Comparison of ENCODE assay signal across 27 mouse cellular contexts in genomic region chr2:158386072-158386471, GRCm38 (mm10). TPM values are rescaled to one million over a fixed set of nuclear protein-coding genes. Genes with fewer than 3 reads are reported as not detected.
DNase-seq lines count a peak whose midpoint lies in the region; TF ChIP-seq lines count a peak whose summit lies in the region.
"Had no signal": no experiment of that assay in that cellular context is flagged by ENCODE, and none has a peak within 500 bp of the region (broad histone marks: within the 10 kb centered on the region; RNA-seq: fewer than 3 reads in every experiment).

No protein-coding gene starts in this region.

- peak; percentile 65 for DNase-seq in heart, embryonic 10.5 days (ENCODE audit: low spot score)
- no peak for DNase-seq in heart, adult 8-10 months (ENCODE audit: low spot score)
- DNase-seq in ES-CJ7 (ENCODE audit: low read depth, low spot score) (peak; percentile 62), R1 (ENCODE audit: low read depth, low spot score) (peak; percentile 65)
- no peak for DNase-seq in testis, postnatal 10 days (ENCODE audit: low spot score)
- DNase-seq in gastrocnemius, adult 18-20 months (ENCODE audit: low spot score) = no peak
- DNase-seq: adrenal gland, postnatal 10 days; cerebellum, adult 11 months; cerebellum, adult 9-10 months; cerebellum, postnatal 36 days; gastrocnemius, adult 2 months; heart, adult 2 months; heart, postnatal 14 days; kidney, postnatal 25 days; lung, postnatal 36 days; right cerebral cortex, postnatal 25 days; thymus, adult 2 months; thymus, postnatal 36 days had no signal

- H3K36me3 ChIP-seq in heart, embryonic 10.5 days = no peaks in the 10 kb centered on the region
- H3K36me3 ChIP-seq: hindbrain, embryonic 10.5 days; limb, embryonic 12.5 days; liver, embryonic 15.5 days; lung, embryonic 15.5 days had no signal

- no peak for TF ChIP-seq CTCF in olfactory bulb, adult 2 months (IDR thresholded peaks at IDR 0.05; ENCODE audit: insufficient read depth, low read depth, low read length)

- no peak overlapping the region for H3K4me3 ChIP-seq in heart, embryonic 10.5 days
- no peak overlapping the region for H3K4me3 ChIP-seq in olfactory bulb, adult 2 months (ENCODE audit: insufficient read depth, low read depth, low read length)
- H3K4me3 ChIP-seq: forebrain, embryonic 13.5 days; gastrocnemius, adult 2 months; heart, adult 2 months; hindbrain, embryonic 10.5 days; limb, embryonic 12.5 days; liver, embryonic 15.5 days; lung, embryonic 15.5 days; megakaryocyte, embryonic 14.5 days; midbrain, embryonic 13.5 days; neural tube, embryonic 13.5 days had no signal

- H3K27ac ChIP-seq in heart, embryonic 10.5 days = no peak overlapping the region
- H3K27ac ChIP-seq in olfactory bulb, adult 2 months (ENCODE audit: insufficient read depth, low read depth, low read length) = no peak overlapping the region
- H3K27ac ChIP-seq: forebrain, embryonic 13.5 days; gastrocnemius, adult 2 months; heart, adult 2 months; hindbrain, embryonic 10.5 days; limb, embryonic 12.5 days; liver, embryonic 15.5 days; lung, embryonic 15.5 days; midbrain, embryonic 13.5 days; neural tube, embryonic 13.5 days had no signal

- no peaks in the 10 kb centered on the region for H3K9me3 ChIP-seq in heart, embryonic 10.5 days
- H3K9me3 ChIP-seq: forebrain, embryonic 13.5 days; hindbrain, embryonic 10.5 days; limb, embryonic 12.5 days; liver, embryonic 15.5 days; lung, embryonic 15.5 days; megakaryocyte, embryonic 14.5 days; midbrain, embryonic 13.5 days; neural tube, embryonic 13.5 days had no signal

- TF ChIP-seq POLR2A in olfactory bulb, adult 2 months (IDR thresholded peaks at IDR 0.05; ENCODE audit: insufficient read depth, low read depth, low read length) = 0 out of 2 replicates have a peak, but pooled peaks have one; percentile 15

- WGBS in heart, embryonic 10.5 days = 36% methylated on average over 8 of the region's 8 CpGs
- 45% methylated on average over 8 of the region's 8 CpGs for WGBS in olfactory bulb, adult 2 months

- no peaks in the 10 kb centered on the region for H3K27me3 ChIP-seq in heart, embryonic 10.5 days (ENCODE audit: insufficient read depth, poor library complexity, severe bottlenecking)
- H3K27me3 ChIP-seq: forebrain, embryonic 13.5 days; limb, embryonic 12.5 days; liver, embryonic 15.5 days; lung, embryonic 15.5 days; midbrain, embryonic 13.5 days; neural tube, embryonic 13.5 days had no signal

- peaks cover 3% of the 10 kb centered on the region; the same call in 1 of the 2 replicates for H3K4me1 ChIP-seq in heart, embryonic 10.5 days
- H3K4me1 ChIP-seq in olfactory bulb, adult 2 months (ENCODE audit: control insufficient read depth, insufficient read depth, low read length) = no peaks in the 10 kb centered on the region
- H3K4me1 ChIP-seq: forebrain, embryonic 13.5 days; hindbrain, embryonic 10.5 days; limb, embryonic 12.5 days; liver, embryonic 15.5 days; lung, embryonic 15.5 days; midbrain, embryonic 13.5 days; neural tube, embryonic 13.5 days had no signal

RNA-seq across cellular contexts. Expression of gene Snhg11, which starts 10.6 kb away (rescaled TPM):
- polyA plus RNA-seq in heart, embryonic 10.5 days (2016; fragmentation: Nextera tagmentation; extraction: Ambion mirVana) = 1.7 and 6.7 TPM in 2 replicates
- under 1 TPM; 0.19 to 0.47 (median 0.25) TPM for total RNA-seq in heart, adult 8-10 months (2022)
- polyA plus RNA-seq in olfactory bulb, adult 2 months (2012; ENCODE audit: insufficient read depth, insufficient read length, low replicate concordance, missing spikeins) = 293 and 768 TPM in 2 replicates
- under 1 TPM; 0.16 to 0.28 TPM for total RNA-seq in gastrocnemius, adult 18-20 months (2021)

RNA-seq across cellular contexts. Expression of gene Ralgapb, which starts 23.6 kb away (rescaled TPM):
- polyA plus RNA-seq in heart, embryonic 10.5 days (2016; fragmentation: Nextera tagmentation; extraction: Ambion mirVana) = 11.8 and 12.6 TPM in 2 replicates
- 10 to 100 TPM; 35.3 to 41.3 (median 38.6) TPM for total RNA-seq in heart, adult 8-10 months (2022)
- polyA plus RNA-seq in olfactory bulb, adult 2 months (2012; ENCODE audit: insufficient read depth, insufficient read length, low replicate concordance, missing spikeins) = not detected in 2 replicates
- 10 to 100 TPM; 31.3 to 34.4 TPM for total RNA-seq in gastrocnemius, adult 18-20 months (2021)

Comparison
In these comparisons a context has a peak if more than half of its experiments do, and no peak if none do; other contexts are left out.
1. DNase-seq: peak in heart, embryonic 10.5 days (single experiment), ES-CJ7 (single experiment) and R1 (single experiment); none in heart, adult 8-10 months (single experiment), testis, postnatal 10 days (single experiment) and gastrocnemius, adult 18-20 months (single experiment).